Mouse (Mus musculus) liver, adult 2 months (tissue): ENCODE data around the gene Acot8.

Source experiments
- CTCF ChIP-seq: fragments of 200-500 bp; IDR thresholded peaks from 2 replicates; pipeline ENCODE4 v1.5.1; 2011; ENCODE audit warnings: low read depth, low read length, control low read depth
- POLR2A ChIP-seq: fragments of 200-500 bp; IDR thresholded peaks from 2 replicates; pipeline ENCODE4 v1.6.1; 2011; ENCODE audit warnings: low read length, control low read depth; ENCODE audit not compliant: insufficient read depth; ENCODE audit errors: extremely low read depth

GRCm38 (mm10) chr2:164769258-164770037 lies 35.2 kb downstream of the Acot8 start, which contains the start of gene Ube2c:
- TF ChIP-seq CTCF (peak; percentile 26; the same call in 1 of the 2 replicates), POLR2A (no peak)
